Mouse (Mus musculus) testis, adult 2 months (tissue): ENCODE results near the gene Rnf148. TPM values are rescaled to one million over a fixed set of nuclear protein-coding genes. Genes with fewer than 3 reads are reported as not detected.

ENCODE experiments used
- H3K27ac ChIP-seq: fragments of 200-500 bp; 2 replicates; pipeline ENCODE4 v1.5.1; 2012; ENCODE audit warnings: low read depth, low read length; ENCODE audit not compliant: control insufficient read depth, insufficient read depth
- H3K27me3 ChIP-seq: fragments of 200-500 bp; 2 replicates; pipeline ENCODE4 v1.6.1; 2012; ENCODE audit warnings: mild to moderate bottlenecking, low read length, moderate library complexity; ENCODE audit not compliant: control insufficient read depth, insufficient read depth
- H3K36me3 ChIP-seq: fragments of 200-500 bp; 2 replicates; pipeline ENCODE4 v1.6.1; 2012; ENCODE audit warnings: mild to moderate bottlenecking, low read length; ENCODE audit not compliant: control insufficient read depth, insufficient read depth
- H3K4me1 ChIP-seq: fragments of 200-500 bp; 2 replicates; pipeline ENCODE4 v1.6.1; 2012; ENCODE audit warnings: low read length; ENCODE audit not compliant: control insufficient read depth, insufficient read depth
- H3K4me3 ChIP-seq: fragments of 200-500 bp; 2 replicates; pipeline ENCODE4 v1.5.1; 2012; ENCODE audit warnings: low read depth, mild to moderate bottlenecking, low read length, moderate library complexity, mixed read lengths; ENCODE audit not compliant: control insufficient read depth
- CTCF ChIP-seq: fragments of 200-500 bp; IDR thresholded peaks from 2 replicates; pipeline ENCODE4 v1.5.1; 2012; ENCODE audit warnings: low read depth, mild to moderate bottlenecking, inconsistent platforms, low read length, moderate library complexity; ENCODE audit not compliant: control insufficient read depth, insufficient read depth, insufficient replicate concordance
- POLR2A ChIP-seq: fragments of 200-500 bp; IDR thresholded peaks from 2 replicates; pipeline ENCODE4 v1.6.1; 2012; ENCODE audit warnings: low read depth, mild to moderate bottlenecking, inconsistent platforms, low read length, moderate library complexity; ENCODE audit not compliant: control insufficient read depth
- polyA plus RNA-seq: library from polyadenylated mRNA; depleted of rRNA; stranded (reverse); fragments of >200 nt; gene quantifications from 2 replicates; pipeline ENCODE4 v1.2.3, GENCODE M21; 2012; rRNA removed

Gene Rnf148
- polyA plus RNA-seq, 1 experiment: 97.4 TPM

GRCm38 (mm10) chr6:23635208-23635607 lies 19.7 kb downstream of the Rnf148 start:
- Histone ChIP-seq H3K27me3 (no peaks in the 10 kb centered on the region), H3K27ac (no peak overlapping the region), H3K4me3 (no peak overlapping the region), H3K36me3 (no peaks in the 10 kb centered on the region), H3K4me1 (no peaks in the 10 kb centered on the region)
- TF ChIP-seq POLR2A: no peak

GRCm38 (mm10) chr6:23634016-23634415 lies 20.9 kb downstream of the Rnf148 start:
- no peak overlapping the region for H3K27ac ChIP-seq
- no peak for TF ChIP-seq POLR2A
- TF ChIP-seq CTCF: no peak
- H3K4me1 ChIP-seq: no peaks in the 10 kb centered on the region

GRCm38 (mm10) chr6:23630465-23630864 lies 24.5 kb downstream of the Rnf148 start:
- Histone ChIP-seq H3K4me1 (no peaks in the 10 kb centered on the region), H3K27me3 (no peaks in the 10 kb centered on the region), H3K27ac (no peak overlapping the region), H3K36me3 (no peaks in the 10 kb centered on the region), H3K4me3 (no peak overlapping the region)
- no peak for TF ChIP-seq CTCF
- no peak for TF ChIP-seq POLR2A

More at GRCm38 (mm10) chr6:23634016-23634415, 20.9 kb downstream of the Rnf148 start:
- Histone ChIP-seq H3K4me3 (no peak overlapping the region), H3K27me3 (no peaks in the 10 kb centered on the region), H3K36me3 (no peaks in the 10 kb centered on the region)

Other genes starting within 250 kb of the Rnf148 start
- 124 and 153 TPM in 2 replicates for gene Rnf133, start 4.8 kb downstream of the Rnf148 start, polyA plus RNA-seq
- gene Cadps2, start 184.3 kb upstream of the Rnf148 start, polyA plus RNA-seq: 0.77 and 0.87 TPM in 2 replicates